Mouse (Mus musculus) myocyte (in vitro differentiated cells): Measurements from ENCODE around the gene Olfm4.

Source experiments
- E2F4 ChIP-seq: IDR thresholded peaks from one replicate; pipeline ENCODE4 v1.6.1; 2011; ENCODE audit warnings: mild to moderate bottlenecking, control low read depth, moderate library complexity; ENCODE audit not compliant: insufficient read depth
- MAX ChIP-seq: IDR thresholded peaks from one replicate; pipeline ENCODE4 v1.6.1; 2011; ENCODE audit warnings: low read depth, mild to moderate bottlenecking, control low read depth
- MYOD1 ChIP-seq, 3 experiments: IDR thresholded peaks; one replicate each; pipeline ENCODE4 v1.6.1; 2011; ENCODE audit warnings: control low read depth in 2 of 3, low read depth in 2 of 3, mild to moderate bottlenecking in 2 of 3, moderate library complexity in 1 of 3; ENCODE audit not compliant: insufficient read length in 2 of 3, control insufficient read depth in 1 of 3
- MYOG ChIP-seq, 3 experiments: IDR thresholded peaks; one replicate each; pipeline ENCODE4 v1.6.1; 2011; ENCODE audit warnings: control low read depth in 2 of 3, low read depth in 2 of 3, mild to moderate bottlenecking in 2 of 3; ENCODE audit not compliant: insufficient read length in 2 of 3, control insufficient read depth in 1 of 3, insufficient read depth in 1 of 3
- POLR2A ChIP-seq: IDR thresholded peaks from one replicate; pipeline ENCODE4 v1.6.1; 2011; ENCODE audit warnings: low read depth, mild to moderate bottlenecking, control low read depth, moderate library complexity; ENCODE audit not compliant: insufficient read length
- POLR2AphosphoS2 ChIP-seq: IDR thresholded peaks from one replicate; pipeline ENCODE4 v1.6.1; 2011; ENCODE audit warnings: low read depth, control low read depth; ENCODE audit not compliant: insufficient read length
- REST ChIP-seq: IDR thresholded peaks from one replicate; pipeline ENCODE4 v1.6.1; 2011; ENCODE audit warnings: mild to moderate bottlenecking, control low read depth, moderate library complexity; ENCODE audit not compliant: insufficient read depth, insufficient read length
- TCF3 ChIP-seq: IDR thresholded peaks from one replicate; pipeline ENCODE4 v1.6.1; 2011; ENCODE audit warnings: low read depth, control low read depth; ENCODE audit not compliant: insufficient read length
- USF1 ChIP-seq: IDR thresholded peaks from one replicate; pipeline ENCODE4 v1.6.1; 2011; ENCODE audit warnings: low read depth, mild to moderate bottlenecking, control low read depth, moderate library complexity

DNA sequence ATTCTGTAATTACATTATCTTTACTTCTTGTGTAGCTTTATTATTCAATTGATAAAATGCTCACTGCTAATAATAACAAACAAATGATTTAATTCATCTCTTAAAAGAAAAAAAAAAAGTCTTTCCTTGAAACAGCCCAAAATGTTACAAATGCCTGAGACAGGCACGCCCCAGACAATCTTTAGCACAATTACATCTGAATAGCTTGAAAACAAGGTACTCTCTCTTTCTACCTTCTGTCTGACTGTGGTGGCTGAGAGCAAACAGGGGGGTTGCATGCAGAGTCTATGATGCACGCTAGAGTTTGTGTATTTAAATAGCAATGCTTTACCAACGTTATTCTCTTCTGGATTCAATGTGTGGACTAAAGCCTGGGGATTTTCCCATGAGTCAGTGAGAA lies 71.8 kb downstream of the Olfm4 start:
- TF ChIP-seq POLR2A (no peak), E2F4 (no peak), MAX (no peak), MYOD1 (IDR thresholded peaks at IDR 0.05; ENCODE audit: control insufficient read depth in 1 of 3, insufficient read length in 2 of 3, low read depth in 2 of 3) (no peak), USF1 (no peak), POLR2AphosphoS2 (no peak), TCF3 (no peak), REST (no peak), MYOG (IDR thresholded peaks at IDR 0.05; ENCODE audit: control insufficient read depth in 1 of 3, insufficient read depth in 1 of 3, insufficient read length in 2 of 3, low read depth in 2 of 3) (no peak)
